10 mouse cellular contexts compared by ENCODE assay signal in genomic region chr10:81483983-81484382, GRCm38 (mm10). TPM values are rescaled to one million over a fixed set of nuclear protein-coding genes. Genes with fewer than 3 reads are reported as not detected.
A peak's percentile ranks its signal among the peaks of the same experiment; 100 is the strongest.
DNase-seq lines count a peak whose midpoint lies in the region; ATAC-seq and TF ChIP-seq lines count a peak whose summit lies in the region.
"Had no signal": no experiment of that assay in that cellular context is flagged by ENCODE, and none has a peak within 500 bp of the region (broad histone marks: within the 10 kb centered on the region; RNA-seq: fewer than 3 reads in every experiment).

No protein-coding gene starts in this region.

- TF ChIP-seq CTCF in layer of hippocampus, adult 2 months (conservative IDR thresholded peaks at IDR 0.05) = peak; percentile 72
- TF ChIP-seq CTCF in cortical plate, adult 2 months (IDR thresholded peaks at IDR 0.05; ENCODE audit: extremely low read depth, insufficient read depth, low read length) = peak; percentile 50

- H3K4me3 ChIP-seq in layer of hippocampus, adult 2 months = no peak overlapping the region
- H3K4me3 ChIP-seq in ES-E14 (ENCODE audit: insufficient read depth in 1 of 2, low read depth in 1 of 2, low read length in 2 of 2, poor library complexity in 1 of 2, severe bottlenecking in 1 of 2) = no peak overlapping the region
- H3K4me3 ChIP-seq in cortical plate, adult 2 months (ENCODE audit: insufficient read depth, low read length) = no peak overlapping the region
- H3K4me3 ChIP-seq: embryonic facial prominence, embryonic 12.5 days; liver, embryonic 13.5 days had no signal

- H3K27ac ChIP-seq in layer of hippocampus, adult 2 months = peak overlapping the region; percentile 73
- no peak overlapping the region for H3K27ac ChIP-seq in ES-E14 (ENCODE audit: insufficient read depth, low read depth, low read length, poor library complexity, severe bottlenecking)
- H3K27ac ChIP-seq in cortical plate, adult 2 months (ENCODE audit: insufficient read depth, low read length) = no peak overlapping the region
- H3K27ac ChIP-seq: embryonic facial prominence, embryonic 12.5 days; liver, embryonic 13.5 days had no signal

- peak in 1 of 2 experiments; percentile 48 for DNase-seq in layer of hippocampus, adult 2 months (ENCODE audit: low spot score in 2 of 2)
- no peak for DNase-seq in layer of hippocampus, postnatal 14 days (ENCODE audit: low spot score in 2 of 2)
- DNase-seq in ES-E14 (ENCODE audit: low read depth, low spot score) = peak; percentile 74
- peak; percentile 76 for DNase-seq in splenic B cell, adult 2 months (ENCODE audit: low read depth, low spot score)
- DNase-seq in urinary bladder, adult 18-20 months (ENCODE audit: low spot score in 2 of 2) = no peak
- DNase-seq in gastrocnemius, postnatal 4 days (ENCODE audit: low spot score in 2 of 2) = no peak
- DNase-seq: liver, embryonic 13.5 days had no signal

- in situ Hi-C loops in ES-E14 (cut with MboI; ENCODE audit: low sequenced_read_pairs in 2 of 2, unreplicated experiment in 2 of 2) = no loop called here

- peaks cover 0 to 26% of the 10 kb centered on the region in 2 experiments; a peak in 3 of 4 replicates for H3K4me1 ChIP-seq in ES-E14 (ENCODE audit: control insufficient read depth in 2 of 2, insufficient read depth in 2 of 2, low read length in 2 of 2, poor library complexity in 1 of 2)
- H3K4me1 ChIP-seq in cortical plate, adult 2 months (ENCODE audit: control insufficient read depth, insufficient read depth, low read length) = peaks cover 4% of the 10 kb centered on the region; the same call in 1 of the 2 replicates

- H3K9me3 ChIP-seq in ES-E14 (ENCODE audit: control insufficient read depth, insufficient read depth, low read depth, low read length) = no peaks in the 10 kb centered on the region
- H3K9me3 ChIP-seq: embryonic facial prominence, embryonic 12.5 days; liver, embryonic 13.5 days had no signal

- H3K9ac ChIP-seq in ES-E14 (ENCODE audit: insufficient read depth, low read depth, low read length, poor library complexity, severe bottlenecking) = no peak overlapping the region; the same call in 1 of the 2 replicates
- H3K9ac ChIP-seq: embryonic facial prominence, embryonic 12.5 days; liver, embryonic 13.5 days had no signal

- ATAC-seq in inflammation-experienced regulatory T-cells, adult 6 months = peak; percentile 31

- no peaks in the 10 kb centered on the region; the same call in 1 of the 2 replicates for H3K27me3 ChIP-seq in splenic B cell, adult 2 months (ENCODE audit: control insufficient read depth, insufficient read depth, low read length, poor library complexity, severe bottlenecking)

- TF ChIP-seq POLR2A in cortical plate, adult 2 months (IDR thresholded peaks at IDR 0.05; ENCODE audit: extremely low read depth, insufficient read depth, low read length) = no peak

- H3K36me3 ChIP-seq in ES-E14 (ENCODE audit: control insufficient read depth, insufficient read depth, low read length, poor library complexity, severe bottlenecking) = peaks cover 29% of the 10 kb centered on the region
- H3K36me3 ChIP-seq in splenic B cell, adult 2 months (ENCODE audit: control insufficient read depth, insufficient read depth, low read length, poor library complexity, severe bottlenecking) = peaks cover 13% of the 10 kb centered on the region

TF ChIP-seq in ES-E14, 5 proteins besides CTCF, POLR2A, EP300 and RAD21:
- peak; percentile 93 for TF ChIP-seq ZNF384 (IDR thresholded peaks at IDR 0.05; ENCODE audit: low read depth, low read length)
- no peak for TF ChIP-seq HCFC1 (IDR thresholded peaks at IDR 0.05; ENCODE audit: borderline replicate concordance, insufficient read depth, low read length)

RNA-seq across cellular contexts. Expression of gene Celf5, which starts 1.5 kb away (rescaled TPM):
- total RNA-seq in layer of hippocampus, adult 2 months (2021) = 100 to 1,000 TPM; 286 to 287 TPM
- total RNA-seq in layer of hippocampus, postnatal 14 days (2021) = 100 to 1,000 TPM; 266 to 272 TPM
- 5.0 and 8.2 TPM in 2 replicates for total RNA-seq in ES-E14 (2012; rRNA removed)
- polyA plus RNA-seq in cortical plate, adult 2 months (2012; rRNA removed) = 307 and 309 TPM in 2 replicates
- polyA plus RNA-seq in inflammation-experienced regulatory T-cells, adult 6 months (2017; shearing (Covaris generic)) = 1 to 10 TPM; 1.1 to 1.4 (median 1.2) TPM
- under 1 TPM; 0.47 to 0.52 TPM for total RNA-seq in gastrocnemius, postnatal 4 days (2021)

RNA-seq across cellular contexts. Expression of gene Ncln, which starts 12.2 kb away (rescaled TPM):
- total RNA-seq in layer of hippocampus, adult 2 months (2021) = 10 to 100 TPM; 83.1 to 93.5 TPM
- 10 to 100 TPM; 79.7 to 95.2 TPM for total RNA-seq in layer of hippocampus, postnatal 14 days (2021)
- total RNA-seq in ES-E14 (2012; rRNA removed) = 254 and 393 TPM in 2 replicates
- 124 and 129 TPM in 2 replicates for polyA plus RNA-seq in cortical plate, adult 2 months (2012; rRNA removed)
- 10 to 100 TPM; 34.3 to 41.1 (median 36.9) TPM for polyA plus RNA-seq in inflammation-experienced regulatory T-cells, adult 6 months (2017; shearing (Covaris generic))
- 10 to 100 TPM; 59.3 to 61.3 TPM for total RNA-seq in gastrocnemius, postnatal 4 days (2021)

RNA-seq across cellular contexts. Expression of gene S1pr4, which starts 15.9 kb away (rescaled TPM):
- total RNA-seq in layer of hippocampus, adult 2 months (2021) = under 1 TPM; 0.39 to 0.95 TPM
- under 1 TPM; 0.39 to 0.57 TPM for total RNA-seq in layer of hippocampus, postnatal 14 days (2021)
- total RNA-seq in ES-E14 (2012; rRNA removed) = 0.94 and 1.9 TPM in 2 replicates
- polyA plus RNA-seq in cortical plate, adult 2 months (2012; rRNA removed) = 0.87 and 1.1 TPM in 2 replicates
- polyA plus RNA-seq in inflammation-experienced regulatory T-cells, adult 6 months (2017; shearing (Covaris generic)) = 10 to 100 TPM; 49.1 to 93.2 (median 50.3) TPM
- total RNA-seq in gastrocnemius, postnatal 4 days (2021) = under 1 TPM; 0.37 to 0.54 TPM

RNA-seq across cellular contexts. Expression of gene Nfic, which starts 28.5 kb away (rescaled TPM):
- total RNA-seq in layer of hippocampus, adult 2 months (2021) = 10 to 100 TPM; 60.0 to 60.1 TPM
- 10 to 100 TPM; 66.7 to 70.9 TPM for total RNA-seq in layer of hippocampus, postnatal 14 days (2021)
- 4.9 and 6.3 TPM in 2 replicates for total RNA-seq in ES-E14 (2012; rRNA removed)
- polyA plus RNA-seq in cortical plate, adult 2 months (2012; rRNA removed) = 52.2 and 54.5 TPM in 2 replicates
- polyA plus RNA-seq in inflammation-experienced regulatory T-cells, adult 6 months (2017; shearing (Covaris generic)) = 10 to 100 TPM; 13.8 to 17.2 (median 15.0) TPM
- 100 to 1,000 TPM; 274 to 335 TPM for total RNA-seq in gastrocnemius, postnatal 4 days (2021)

RNA-seq across cellular contexts. Expression of gene Gna15, which starts 40.0 kb away (rescaled TPM):
- 1 to 10 TPM; 1.9 to 2.5 TPM for total RNA-seq in layer of hippocampus, adult 2 months (2021)
- 1 to 10 TPM; 2.4 to 4.2 TPM for total RNA-seq in layer of hippocampus, postnatal 14 days (2021)
- total RNA-seq in ES-E14 (2012; rRNA removed) = 11.8 and 16.6 TPM in 2 replicates
- 3.4 and 3.9 TPM in 2 replicates for polyA plus RNA-seq in cortical plate, adult 2 months (2012; rRNA removed)
- 100 to 1,000 TPM in 1 of 3 experiments, 10 to 100 TPM in 2; 23.1 to 102 (median 24.3) TPM for polyA plus RNA-seq in inflammation-experienced regulatory T-cells, adult 6 months (2017; shearing (Covaris generic))
- 1 to 10 TPM; 1.1 to 1.8 TPM for total RNA-seq in gastrocnemius, postnatal 4 days (2021)

Comparison
In these comparisons a context has a peak if more than half of its experiments do, and no peak if none do; other contexts are left out.
1. DNase-seq: peak in ES-E14 (single experiment) and splenic B cell, adult 2 months (single experiment); none in layer of hippocampus, postnatal 14 days (0 of 2), urinary bladder, adult 18-20 months (0 of 2) and gastrocnemius, postnatal 4 days (0 of 2).
2. RNA of gene Celf5, which starts 1.5 kb away (total RNA-seq): 286 to 287 TPM in layer of hippocampus, adult 2 months and 266 to 272 TPM in layer of hippocampus, postnatal 14 days; 5.0 to 8.2 TPM in ES-E14 and 0.47 to 0.52 TPM in gastrocnemius, postnatal 4 days; every median in the first group is over 10 times any median in the second.